Mouse (Mus musculus) stomach, embryonic 15.5 days (tissue): ENCODE results near the gene AI467606. TPM values are rescaled to one million over a fixed set of nuclear protein-coding genes. Genes with fewer than 3 reads are reported as not detected.
A peak's percentile ranks its signal among the peaks of the same experiment; 100 is the strongest.

Source experiments
- ATAC-seq: fragments of 200-750 bp; cut with Nextera tagmentation; 2 replicates; pipeline ENCODE4 v1.8.0; 2017; ENCODE audit warnings: low read depth, moderate number of reproducible peaks, moderate TSS enrichment; ENCODE audit not compliant: insufficient read depth, low FRiP score
- H3K27ac ChIP-seq: fragments of 300-500 bp; sonication (generic); 2 replicates; pipeline ENCODE4 v1.5.1; 2015; ENCODE audit warnings: mild to moderate bottlenecking, inconsistent platforms
- H3K27me3 ChIP-seq: fragments of 300-500 bp; sonication (generic); replicated peaks from 2 replicates; pipeline ENCODE4 v1.6.1; 2015; ENCODE audit warnings: inconsistent platforms
- H3K36me3 ChIP-seq: fragments of 300-500 bp; sonication (generic); 2 replicates; pipeline ENCODE4 v1.6.1; 2015; ENCODE audit warnings: inconsistent platforms
- H3K4me1 ChIP-seq: fragments of 300-500 bp; sonication (generic); 2 replicates; pipeline ENCODE4 v1.6.1; 2015; ENCODE audit warnings: inconsistent platforms
- H3K4me2 ChIP-seq: fragments of 300-500 bp; sonication (generic); 2 replicates; pipeline ENCODE4 v1.6.1; 2015; ENCODE audit warnings: mild to moderate bottlenecking, inconsistent platforms
- H3K4me3 ChIP-seq: fragments of 300-500 bp; sonication (generic); replicated peaks from 2 replicates; pipeline ENCODE4 v1.5.1; 2015; ENCODE audit warnings: inconsistent platforms
- H3K9ac ChIP-seq: fragments of 300-500 bp; sonication (generic); 2 replicates; pipeline ENCODE4 v1.6.1; 2015; ENCODE audit warnings: inconsistent platforms
- H3K9me3 ChIP-seq: fragments of 300-500 bp; sonication (generic); 2 replicates; pipeline ENCODE4 v1.6.1; 2016; ENCODE audit warnings: inconsistent platforms
- WGBS: fragments of 180-500 bp; shearing (Covaris S2); methylation state at CpG from one replicate; pipeline ENCODE4 v1.1.7; 2015; 5-methylcytosine and 5-hydroxymethylcytosine counted together
- polyA plus RNA-seq: library from polyadenylated mRNA; unstranded; fragments of >200 nt; fragmentation: Nextera tagmentation; extraction: Ambion mirVana; gene quantifications from 2 replicates; pipeline ENCODE4 v1.2.1, GENCODE M21; 2015

Gene AI467606
- 4.7 and 5.0 TPM in 2 replicates for polyA plus RNA-seq

GRCm38 (mm10) chr7:127091114-127091896 is at the start of gene AI467606:
TSS of gene AI467606 (plus strand) at chr7:127091359.
- Histone ChIP-seq H3K4me2 (peak within 1 kb of the TSS; percentile 35), H3K9ac (no peak within 1 kb of the TSS), H3K27ac (peak within 1 kb of the TSS; percentile 28; the same call in 1 of the 2 replicates), H3K4me3 (peak within 1 kb of the TSS; percentile 24), H3K9me3 (no peaks in the 10 kb centered on the region), H3K4me1 (no peaks in the 10 kb centered on the region), H3K27me3 (no peaks in the 10 kb centered on the region), H3K36me3 (no peaks in the 10 kb centered on the region)
- WGBS: 58% methylated on average over 16 of the region's 16 CpGs
- ATAC-seq: peak; percentile 86

GRCm38 (mm10) chr7:127041851-127042672 is 49.1 kb upstream of the AI467606 start, which contains the start of gene Kif22:
TSS of gene Kif22 (minus strand) at chr7:127042471.
- no peaks in the 10 kb centered on the region; the same call in 1 of the 2 replicates for H3K4me1 ChIP-seq
- H3K36me3 ChIP-seq: no peaks in the 10 kb centered on the region
- peak within 1 kb of the TSS; percentile 72 for H3K27ac ChIP-seq
- peak within 1 kb of the TSS; percentile 96 for H3K4me3 ChIP-seq
- under 1% methylated on average over 53 of the region's 53 CpGs for WGBS
- H3K9me3 ChIP-seq: no peaks in the 10 kb centered on the region
- H3K27me3 ChIP-seq: no peaks in the 10 kb centered on the region
- peak within 1 kb of the TSS; percentile 75 for H3K9ac ChIP-seq
- peak; percentile 89 for ATAC-seq
- peak within 1 kb of the TSS; percentile 82 for H3K4me2 ChIP-seq

GRCm38 (mm10) chr7:127055026-127055585 is 36.1 kb upstream of the AI467606 start:
- H3K4me3 ChIP-seq: no peak overlapping the region
- no peaks in the 10 kb centered on the region for H3K9me3 ChIP-seq
- H3K36me3 ChIP-seq: no peaks in the 10 kb centered on the region
- no peak overlapping the region for H3K9ac ChIP-seq
- ATAC-seq: no peak
- H3K4me2 ChIP-seq: no peak overlapping the region
- H3K4me1 ChIP-seq: no peaks in the 10 kb centered on the region
- WGBS: 57% methylated on average over 5 of the region's 5 CpGs
- no peaks in the 10 kb centered on the region for H3K27me3 ChIP-seq
- no peak overlapping the region for H3K27ac ChIP-seq

GRCm38 (mm10) chr7:127065538-127065937 is 25.6 kb upstream of the AI467606 start:
- H3K4me2 ChIP-seq: no peak overlapping the region
- no peaks in the 10 kb centered on the region for H3K36me3 ChIP-seq
- H3K4me1 ChIP-seq: no peaks in the 10 kb centered on the region
- no peak overlapping the region for H3K4me3 ChIP-seq
- no peaks in the 10 kb centered on the region for H3K27me3 ChIP-seq
- WGBS: 85% methylated on average over 6 of the region's 6 CpGs
- ATAC-seq: no peak
- no peaks in the 10 kb centered on the region for H3K9me3 ChIP-seq
- H3K9ac ChIP-seq: no peak overlapping the region
- H3K27ac ChIP-seq: no peak overlapping the region

- H3K36me3 ChIP-seq: no peaks in the 10 kb centered on the region
- no peaks in the 10 kb centered on the region for H3K27me3 ChIP-seq
- no peaks in the 10 kb centered on the region for H3K4me1 ChIP-seq
- ATAC-seq: no peak
- no peak overlapping the region for H3K4me2 ChIP-seq
- no peak overlapping the region for H3K27ac ChIP-seq
- H3K9ac ChIP-seq: no peak overlapping the region
- H3K4me3 ChIP-seq: no peak overlapping the region
- H3K9me3 ChIP-seq: no peaks in the 10 kb centered on the region
- WGBS: 65% methylated on average over 4 of the region's 4 CpGs
Measured at GRCm38 (mm10) chr7:127066317-127066716, 24.8 kb upstream of the AI467606 start.

GRCm38 (mm10) chr7:127070871-127071413 is 20.2 kb upstream of the AI467606 start:
- no peaks in the 10 kb centered on the region for H3K36me3 ChIP-seq
- no peak overlapping the region for H3K4me2 ChIP-seq
- ATAC-seq: no peak
- H3K4me3 ChIP-seq: no peak overlapping the region
- WGBS: 63% methylated on average over 4 of the region's 4 CpGs
- no peaks in the 10 kb centered on the region for H3K4me1 ChIP-seq
- H3K27ac ChIP-seq: no peak overlapping the region
- no peaks in the 10 kb centered on the region for H3K9me3 ChIP-seq
- no peaks in the 10 kb centered on the region for H3K27me3 ChIP-seq
- H3K9ac ChIP-seq: no peak overlapping the region

GRCm38 (mm10) chr7:127073221-127073620 is 17.9 kb upstream of the AI467606 start:
- Histone ChIP-seq H3K4me2 (no peak overlapping the region), H3K27ac (no peak overlapping the region), H3K9me3 (no peaks in the 10 kb centered on the region), H3K4me1 (no peaks in the 10 kb centered on the region), H3K9ac (no peak overlapping the region), H3K27me3 (no peaks in the 10 kb centered on the region), H3K4me3 (no peak overlapping the region), H3K36me3 (no peaks in the 10 kb centered on the region)
- WGBS: 77% methylated on average over 4 of the region's 4 CpGs
- no peak for ATAC-seq

- H3K4me3 ChIP-seq: no peak overlapping the region
- no peaks in the 10 kb centered on the region for H3K9me3 ChIP-seq
- WGBS: 83% methylated on average over 5 of the region's 5 CpGs
- H3K27me3 ChIP-seq: no peaks in the 10 kb centered on the region
- no peaks in the 10 kb centered on the region for H3K36me3 ChIP-seq
- no peak overlapping the region for H3K9ac ChIP-seq
- ATAC-seq: no peak
- H3K4me1 ChIP-seq: no peaks in the 10 kb centered on the region
- no peak overlapping the region for H3K27ac ChIP-seq
- H3K4me2 ChIP-seq: no peak overlapping the region
Measured at GRCm38 (mm10) chr7:127076188-127076587, 15.0 kb upstream of the AI467606 start.

- H3K4me1 ChIP-seq: no peaks in the 10 kb centered on the region
- H3K27ac ChIP-seq: no peak overlapping the region
- H3K27me3 ChIP-seq: no peaks in the 10 kb centered on the region
- H3K9ac ChIP-seq: no peak overlapping the region
- H3K4me2 ChIP-seq: no peak overlapping the region
- WGBS: 89% methylated on average over 3 of the region's 3 CpGs
- no peak overlapping the region for H3K4me3 ChIP-seq
- H3K36me3 ChIP-seq: no peaks in the 10 kb centered on the region
- ATAC-seq: no peak
- H3K9me3 ChIP-seq: no peaks in the 10 kb centered on the region
Measured at GRCm38 (mm10) chr7:127077692-127078091, 13.5 kb upstream of the AI467606 start.

GRCm38 (mm10) chr7:127080045-127080444 is 11.1 kb upstream of the AI467606 start:
- Histone ChIP-seq H3K9ac (no peak overlapping the region), H3K9me3 (no peaks in the 10 kb centered on the region), H3K27ac (no peak overlapping the region), H3K4me1 (no peaks in the 10 kb centered on the region), H3K36me3 (no peaks in the 10 kb centered on the region), H3K4me2 (no peak overlapping the region), H3K4me3 (no peak overlapping the region), H3K27me3 (no peaks in the 10 kb centered on the region)
- 64% methylated on average over 3 of the region's 3 CpGs for WGBS
- ATAC-seq: no peak

GRCm38 (mm10) chr7:127082271-127082670 is 8.9 kb upstream of the AI467606 start:
- WGBS: 74% methylated on average over 8 of the region's 8 CpGs
- no peak overlapping the region for H3K27ac ChIP-seq
- H3K9me3 ChIP-seq: no peaks in the 10 kb centered on the region
- ATAC-seq: no peak
- no peaks in the 10 kb centered on the region for H3K4me1 ChIP-seq
- no peak overlapping the region for H3K4me2 ChIP-seq
- H3K9ac ChIP-seq: no peak overlapping the region
- H3K27me3 ChIP-seq: no peaks in the 10 kb centered on the region
- no peaks in the 10 kb centered on the region for H3K36me3 ChIP-seq
- H3K4me3 ChIP-seq: no peak overlapping the region
